Mouse (Mus musculus) erythroblast, embryonic 14.5 days (primary cell): ENCODE measurements around the gene Catsperg1.

Source experiments
- GATA1 ChIP-seq: IDR thresholded peaks from 2 replicates; pipeline ENCODE4 v1.6.1; 2012; ENCODE audit warnings: low read length, inconsistent platforms, mixed read lengths
- TAL1 ChIP-seq: IDR thresholded peaks from 3 replicates; pipeline ENCODE4 v1.6.1; 2012; ENCODE audit warnings: low read length, inconsistent platforms, mixed read lengths

- TF ChIP-seq GATA1 (no peak), TAL1 (no peak)
These were observed 45.6 kb downstream of the Catsperg1 start for GRCm38 (mm10) chr7:29168121-29168695.
